Mouse (Mus musculus) T-helper 17 cell (primary cell): ENCODE data around the gene Plpp6.

Experiments used
- in situ Hi-C, 2 experiments: fragments of 300-600 bp; cut with MboI, MseI; formaldehyde crosslinking; loops; 1 replicate in 1 of 2; 2 replicates in 1 of 2; pipeline ENCODE4 v1.15.1; 2025; ENCODE audit warnings: high pct_unique_total_duplicates in 2 of 2

The Plpp6 gene

DNA sequence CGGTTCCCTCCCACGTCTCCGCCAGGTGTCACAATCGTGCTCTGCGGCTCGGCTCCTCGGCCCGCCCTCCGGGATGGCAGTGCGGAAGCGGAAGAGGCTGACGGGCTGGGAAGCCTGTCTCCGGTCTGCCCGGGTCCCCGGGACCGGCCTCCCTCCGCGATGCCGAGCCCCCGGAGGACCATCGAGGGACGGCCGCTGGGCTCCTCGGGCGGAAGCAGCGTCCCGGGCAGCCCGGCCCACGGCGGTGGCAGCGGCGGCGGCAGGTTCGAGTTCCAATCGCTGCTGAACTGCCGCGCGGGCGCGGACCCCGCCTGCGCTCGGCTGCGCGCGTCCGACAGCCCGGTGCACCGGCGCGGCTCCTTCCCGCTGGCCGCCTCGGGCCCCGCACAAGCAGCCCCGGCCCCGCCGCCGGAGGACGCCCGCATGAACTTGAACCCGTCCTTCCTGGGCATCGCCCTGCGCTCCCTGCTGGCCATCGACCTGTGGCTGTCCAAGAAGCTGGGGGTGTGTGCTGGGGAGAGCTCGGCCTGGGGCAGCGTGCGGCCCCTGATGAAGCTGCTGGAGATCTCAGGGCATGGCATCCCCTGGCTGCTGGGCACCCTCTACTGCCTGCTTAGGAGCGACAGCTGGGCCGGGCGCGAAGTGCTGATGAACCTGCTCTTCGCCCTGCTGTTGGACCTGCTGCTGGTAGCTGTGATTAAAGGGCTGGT lies at the start of gene Plpp6:
Gene Plpp6 (plus strand): TSS at position 112 of the 710 bp plus-strand sequence.
- in situ Hi-C loops: no loop called here

DNA sequence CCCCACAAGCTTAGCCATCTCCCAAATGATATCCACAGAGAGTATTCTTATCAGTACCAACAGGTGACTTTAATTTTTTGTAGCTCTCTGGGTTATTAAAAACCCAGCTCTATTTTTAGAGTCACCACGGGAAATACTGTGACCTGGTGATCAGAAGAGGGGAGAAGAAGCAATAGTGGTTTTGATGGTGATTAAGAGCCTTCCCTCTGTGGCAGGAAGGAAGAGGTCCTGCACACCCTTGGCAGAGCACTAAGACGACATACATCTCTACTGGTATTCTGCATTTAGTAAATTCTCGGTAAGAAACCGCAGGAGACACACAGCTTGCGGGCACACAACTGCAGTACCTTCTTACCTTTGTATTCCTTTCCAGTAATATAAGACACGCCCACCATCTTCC lies 49.2 kb upstream of the Plpp6 start:
- in situ Hi-C loops: loop anchor here in 1 of 2 experiments (10.0 kb wide), 1 partner anchor 850 kb away; no protein-coding TSS in a partner anchor

DNA sequence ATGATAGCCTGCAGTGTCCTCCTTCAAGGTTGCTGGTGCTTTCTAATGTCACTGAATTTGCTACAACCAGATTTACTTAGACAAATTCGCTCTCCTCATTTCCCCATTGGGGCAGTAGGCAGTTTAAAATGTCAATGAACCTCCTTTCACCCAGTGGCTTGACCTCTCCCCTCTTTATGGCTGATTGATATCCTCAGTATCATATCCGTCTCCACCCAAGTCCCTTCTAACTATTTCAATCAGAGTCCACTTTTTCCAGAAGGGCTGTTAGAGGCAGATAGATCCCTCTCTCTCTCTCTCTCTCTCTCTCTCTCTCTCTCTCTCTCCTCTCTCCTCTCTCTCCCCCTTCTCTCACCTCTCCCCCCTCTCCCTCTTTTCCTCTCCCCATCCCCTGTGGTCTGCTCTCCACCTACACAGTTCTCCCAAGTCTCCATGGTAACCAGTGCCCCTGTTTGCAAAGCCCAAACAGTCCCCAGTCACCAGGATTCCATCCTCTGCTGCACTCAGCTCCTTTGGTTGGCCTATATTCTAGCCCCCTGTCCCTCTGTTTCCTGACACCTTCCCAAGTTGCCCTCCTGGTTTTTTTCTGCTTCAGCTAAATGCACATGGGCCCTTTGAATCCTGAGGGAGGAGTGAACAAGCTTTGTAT lies 48.0 kb upstream of the Plpp6 start:
- in situ Hi-C loops: loop anchor here in 1 of 2 experiments (10.0 kb wide), 1 partner anchor 849 kb away; no protein-coding TSS in a partner anchor

DNA sequence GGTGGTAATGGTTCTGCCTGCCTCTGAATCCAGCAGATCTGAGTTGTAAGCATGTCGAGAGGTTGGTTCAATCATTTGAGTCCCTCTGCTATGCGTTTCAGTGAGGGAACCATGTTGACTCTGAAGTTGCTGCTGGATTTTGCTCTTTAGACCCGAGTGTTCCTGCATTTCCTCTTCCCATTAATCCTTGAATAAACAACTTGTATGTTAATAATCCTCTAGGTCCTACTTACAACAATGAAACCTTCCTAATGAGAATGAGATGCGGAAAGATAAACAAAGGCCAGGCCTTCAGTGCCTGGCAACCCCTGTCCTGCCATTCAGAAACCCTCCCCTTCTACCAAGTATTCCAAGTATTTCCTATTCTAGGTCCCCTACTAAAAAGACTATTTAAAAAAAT lies 47.3 kb upstream of the Plpp6 start:
- in situ Hi-C loops: loop anchor here in 1 of 2 experiments (10.0 kb wide), 1 partner anchor 848 kb away; no protein-coding TSS in a partner anchor

DNA sequence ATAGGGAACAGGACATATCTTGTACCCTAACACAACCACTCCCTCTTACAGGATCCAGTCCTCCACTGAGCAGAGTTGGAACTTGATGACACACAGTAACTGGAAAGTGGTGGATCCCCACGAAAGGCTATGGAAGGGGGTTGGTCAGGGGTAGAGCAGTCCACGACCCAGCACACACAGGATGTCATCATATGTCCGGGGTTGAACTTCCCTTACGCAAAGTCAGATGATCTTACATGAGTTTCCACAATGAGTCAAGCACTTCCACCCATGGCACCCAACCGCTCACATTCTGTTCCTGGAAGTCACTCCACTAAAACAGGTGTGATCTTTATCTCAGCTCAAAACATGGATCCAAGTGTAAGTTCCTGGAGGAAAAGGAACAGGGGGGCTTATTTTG lies 45.9 kb upstream of the Plpp6 start:
- in situ Hi-C loops: loop anchor here in 1 of 2 experiments (10.0 kb wide), 1 partner anchor 847 kb away; no protein-coding TSS in a partner anchor

DNA sequence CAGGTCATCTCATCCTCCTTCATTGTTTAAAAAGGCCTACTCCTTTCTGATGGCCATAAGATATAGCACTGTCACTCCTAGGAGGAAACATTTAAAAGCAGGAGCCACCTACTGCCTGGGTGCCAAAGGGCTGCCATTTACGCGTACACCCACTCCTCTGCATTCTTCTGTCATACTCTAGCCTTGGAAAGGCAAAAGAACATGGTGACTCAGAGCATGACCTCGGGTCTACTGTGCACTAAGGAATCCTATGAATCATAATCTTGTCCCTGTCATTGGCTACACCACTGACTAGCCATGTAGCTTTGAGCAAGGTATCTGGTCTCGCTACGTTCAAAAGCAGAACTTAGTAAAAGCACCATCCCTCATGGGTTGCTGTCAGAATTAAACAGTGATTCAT lies 37.4 kb upstream of the Plpp6 start:
- in situ Hi-C loops: no loop called here

DNA sequence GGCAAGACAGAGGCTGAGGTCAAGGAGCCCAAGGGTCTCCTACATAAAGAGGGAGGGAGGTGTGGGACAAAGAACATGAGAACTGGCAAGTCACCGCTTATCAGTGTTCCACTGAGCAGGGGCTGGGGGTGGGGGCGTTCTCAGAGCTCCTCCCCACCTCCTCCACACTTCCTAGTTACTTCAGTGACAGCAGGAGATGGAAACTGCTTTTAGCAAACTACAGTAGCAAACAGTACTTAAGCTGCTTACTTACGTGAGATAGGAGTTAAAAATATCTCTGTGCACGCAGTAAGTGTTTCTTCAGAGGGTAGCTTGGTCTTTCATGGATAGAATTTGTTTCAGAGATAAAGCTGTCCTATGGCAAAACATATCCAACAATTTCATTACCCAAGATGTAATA lies 36.4 kb upstream of the Plpp6 start:
- in situ Hi-C loops: no loop called here

DNA sequence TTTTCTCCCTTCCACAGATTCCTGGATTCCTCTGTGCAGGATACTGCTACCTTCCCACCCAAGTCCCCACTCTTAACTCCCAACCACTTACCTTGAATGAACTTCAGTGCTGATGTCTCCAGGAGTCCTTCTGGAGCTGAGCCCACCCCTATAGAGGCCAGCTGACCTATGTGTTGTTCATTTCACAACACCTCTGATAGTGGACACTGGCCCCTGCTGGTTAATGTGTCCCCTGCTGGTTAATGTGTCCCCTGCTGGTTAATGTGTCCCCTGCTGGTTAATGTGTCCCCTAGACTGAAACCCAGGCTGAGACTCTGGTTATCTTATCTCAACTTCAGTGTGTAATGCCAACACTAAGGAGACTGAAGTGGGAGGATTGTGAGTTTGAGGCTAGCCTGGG lies 34.7 kb upstream of the Plpp6 start:
- in situ Hi-C loops: no loop called here

DNA sequence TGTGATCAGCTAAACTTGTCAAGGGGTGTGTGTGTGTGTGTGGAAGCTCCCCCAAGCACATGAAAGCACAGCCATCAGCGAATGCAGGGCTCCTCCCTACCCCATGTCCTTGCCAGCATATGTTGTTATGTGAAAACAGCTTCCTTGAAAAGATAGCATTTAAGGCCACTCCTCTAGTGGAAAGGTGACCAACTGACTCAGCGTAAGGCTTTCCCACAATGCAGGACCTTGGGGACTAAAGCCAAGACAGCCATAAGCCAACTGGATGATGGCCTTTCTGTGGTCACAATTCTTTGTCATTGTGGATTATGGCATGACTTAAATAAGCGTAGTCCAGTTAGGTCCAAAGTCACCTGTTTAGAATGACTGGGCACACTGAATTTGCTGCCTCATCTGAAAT lies 28.9 kb upstream of the Plpp6 start:
- in situ Hi-C loops: no loop called here

DNA sequence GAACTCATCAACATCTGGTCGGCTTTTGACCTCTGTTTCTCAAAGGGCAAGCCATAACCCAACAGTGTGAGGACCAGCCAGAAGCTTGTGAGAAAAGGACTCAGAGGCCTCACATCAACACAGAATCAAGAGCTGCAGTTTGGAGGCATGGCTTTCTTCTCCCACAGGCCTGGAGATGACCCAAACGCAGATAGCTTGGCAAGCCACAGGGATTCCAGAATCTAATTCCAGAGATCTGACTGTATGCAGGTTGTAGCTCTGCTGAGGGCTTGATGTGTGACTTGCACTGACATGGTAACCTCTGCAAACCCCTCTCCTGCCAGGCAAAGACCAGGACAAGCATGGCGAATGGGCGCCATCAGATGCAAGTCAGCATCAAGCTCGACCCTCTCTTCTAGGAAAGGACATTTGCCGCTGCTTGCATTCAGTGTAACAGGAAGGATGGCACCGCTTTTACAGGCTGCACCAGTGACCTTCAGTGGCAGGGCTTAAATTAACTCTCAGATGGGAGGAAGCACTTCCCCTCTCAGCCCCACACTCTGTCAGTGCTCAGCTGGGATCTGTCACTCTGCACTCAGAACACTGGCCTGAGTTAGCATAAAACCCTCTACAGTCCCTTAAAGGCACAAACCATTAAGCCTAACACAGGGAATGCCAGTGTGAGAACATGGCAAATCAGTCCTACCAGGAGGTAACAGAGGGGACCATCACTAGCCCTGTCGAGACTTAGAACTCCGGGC lies 23.4 kb upstream of the Plpp6 start:
- in situ Hi-C loops: no loop called here

DNA sequence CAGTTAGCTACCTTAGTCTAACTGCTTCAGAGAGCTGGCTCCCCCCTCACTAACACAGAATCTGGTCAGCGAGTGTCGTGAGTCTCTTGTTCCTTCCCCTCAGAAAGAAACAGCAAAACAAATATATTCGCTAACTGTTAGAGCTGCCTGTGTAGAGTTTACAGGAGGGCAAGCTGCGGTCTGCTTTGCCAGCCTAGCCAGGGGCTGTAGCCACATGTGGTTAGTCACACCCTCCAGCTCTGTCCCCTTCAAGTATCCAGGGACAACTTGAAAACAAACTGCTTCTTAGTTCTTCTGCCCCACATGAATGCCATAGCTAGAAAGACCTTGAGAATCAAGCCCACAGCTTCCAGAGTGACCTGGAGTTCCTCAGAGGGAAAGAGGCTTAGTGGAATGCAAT lies 22.5 kb upstream of the Plpp6 start:
- in situ Hi-C loops: no loop called here

DNA sequence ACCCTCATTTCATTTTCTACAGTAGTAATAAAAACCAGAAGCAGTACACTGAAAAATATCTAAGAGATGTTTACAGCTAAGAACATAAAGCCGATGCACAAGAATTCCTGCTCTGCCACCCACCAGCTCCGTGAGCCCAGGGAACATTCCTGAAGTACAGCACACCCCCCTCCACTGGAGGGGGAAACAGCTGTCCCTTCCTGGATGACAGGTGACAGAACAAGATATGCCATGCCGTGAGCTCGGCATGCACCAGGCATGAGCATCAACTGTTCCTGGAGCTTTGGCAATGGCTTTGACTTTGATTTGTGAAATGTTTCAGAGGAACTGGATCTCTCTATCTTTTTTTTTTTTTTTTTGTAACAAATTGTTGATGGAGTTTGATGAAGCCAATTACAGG lies 17.0 kb upstream of the Plpp6 start:
- in situ Hi-C loops: no loop called here

DNA sequence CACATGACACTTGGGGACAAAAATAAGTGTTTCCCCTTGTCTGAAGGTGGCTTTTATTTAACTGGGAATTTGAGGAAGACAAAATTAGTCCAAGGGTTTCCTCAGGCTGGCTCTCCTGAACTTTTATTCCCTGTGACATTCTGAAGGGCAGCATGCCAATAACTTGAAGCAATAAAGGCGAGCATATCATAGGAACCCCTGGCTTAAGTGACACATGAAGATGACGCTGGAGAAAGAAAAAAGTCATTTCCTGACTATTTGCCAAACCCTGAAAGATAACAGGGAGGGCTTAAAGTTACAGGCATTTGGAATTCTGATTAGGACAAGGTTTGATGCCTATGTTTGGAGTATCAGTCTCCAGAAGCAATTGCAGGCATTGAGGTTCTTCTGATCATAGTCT lies 16.4 kb upstream of the Plpp6 start:
- in situ Hi-C loops: no loop called here

DNA sequence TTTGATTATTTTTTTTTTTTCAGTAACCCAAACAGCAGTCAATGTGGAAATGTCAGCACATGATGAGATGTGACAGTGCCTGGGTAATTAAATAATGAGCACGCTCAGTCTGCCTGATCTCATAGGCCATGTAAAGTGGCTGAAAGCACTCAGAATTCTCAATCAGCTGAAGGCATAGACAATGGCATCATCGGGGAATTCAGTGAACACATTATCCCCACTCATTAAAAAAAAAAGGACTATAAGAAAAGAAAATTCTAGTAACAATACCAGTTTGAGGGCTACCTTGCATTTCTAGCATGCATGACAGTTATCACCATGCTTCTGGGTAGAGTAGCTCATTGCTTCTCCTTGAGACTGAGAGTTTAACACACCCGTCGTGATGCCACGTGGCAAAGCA lies 12.5 kb upstream of the Plpp6 start:
- in situ Hi-C loops: no loop called here

DNA sequence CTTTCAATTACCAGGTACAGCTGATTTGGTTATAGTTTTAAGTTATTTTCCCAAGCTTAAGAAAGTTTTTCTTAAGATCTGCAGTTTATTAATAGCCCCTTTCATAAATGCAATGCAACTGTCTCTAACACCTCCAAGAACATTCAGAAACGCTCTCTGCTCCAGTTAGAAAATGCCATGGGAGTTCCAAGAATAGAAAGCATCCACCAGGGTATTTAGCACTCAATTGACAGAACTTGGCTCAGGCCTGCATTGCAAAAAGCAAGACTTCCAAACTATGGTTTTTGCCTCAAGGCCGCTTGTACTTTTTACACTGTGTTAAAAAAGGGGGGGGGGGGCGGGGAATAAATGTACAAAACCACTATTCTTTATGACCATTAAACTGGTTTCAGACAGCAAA lies 640 bp upstream of the Plpp6 start:
- in situ Hi-C loops: no loop called here

DNA sequence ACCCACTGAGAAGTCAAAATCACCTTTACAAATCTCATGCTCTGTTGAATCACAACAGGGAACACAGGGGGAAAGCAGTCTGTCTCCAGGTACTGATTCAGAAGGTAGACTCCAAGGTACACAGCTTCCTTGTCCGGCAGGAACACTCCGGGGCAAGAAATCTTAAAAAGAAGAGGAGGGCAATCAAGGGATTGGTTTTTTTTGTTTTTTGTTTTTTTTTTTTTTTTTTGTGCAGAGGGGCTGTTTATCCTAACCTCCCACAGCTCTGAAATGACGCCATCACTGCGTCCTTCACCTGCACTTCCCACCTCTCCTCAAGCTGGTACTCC lies 276 bp upstream of the Plpp6 start:
- in situ Hi-C loops: no loop called here

DNA sequence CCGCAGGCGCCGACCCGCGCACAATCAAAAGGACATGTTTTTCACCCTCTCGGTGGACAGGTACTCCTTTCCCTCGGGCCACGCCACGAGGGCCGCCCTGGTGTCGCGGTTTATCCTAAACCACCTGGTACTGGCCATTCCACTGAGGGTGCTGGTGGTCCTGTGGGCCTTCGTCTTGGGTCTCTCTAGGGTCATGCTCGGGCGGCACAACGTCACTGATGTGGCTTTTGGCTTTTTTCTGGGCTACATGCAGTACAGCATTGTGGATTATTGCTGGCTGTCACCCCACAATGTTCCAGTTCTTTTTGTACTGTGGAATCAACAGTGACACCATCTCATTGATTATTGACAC lies 775 bp downstream of the Plpp6 start:
- in situ Hi-C loops: no loop called here

DNA sequence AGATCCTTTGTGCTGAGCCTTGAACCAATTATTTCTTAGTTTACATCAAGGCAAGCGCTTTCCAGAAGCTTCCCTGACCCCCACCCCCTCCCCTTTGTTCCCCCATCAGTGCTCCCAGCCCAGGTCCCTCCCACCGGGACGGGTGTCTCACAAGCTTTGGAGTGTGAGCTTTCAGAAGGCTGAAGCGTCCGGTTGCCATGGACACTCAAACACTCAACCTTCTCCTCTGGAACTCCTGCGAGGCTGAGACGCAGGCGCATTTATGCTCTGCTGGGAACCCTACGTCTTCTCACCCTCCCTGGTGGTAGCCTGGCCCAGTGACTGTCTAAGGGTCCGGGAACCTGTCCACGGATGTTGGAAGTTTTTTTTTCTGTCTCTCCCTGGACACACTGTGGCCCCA lies 3.9 kb downstream of the Plpp6 start, which contains the start of gene 4430402I18Rik:
Gene 4430402I18Rik (minus strand): TSS at position 149 of the 400 bp plus-strand sequence.
- in situ Hi-C loops: no loop called here

DNA sequence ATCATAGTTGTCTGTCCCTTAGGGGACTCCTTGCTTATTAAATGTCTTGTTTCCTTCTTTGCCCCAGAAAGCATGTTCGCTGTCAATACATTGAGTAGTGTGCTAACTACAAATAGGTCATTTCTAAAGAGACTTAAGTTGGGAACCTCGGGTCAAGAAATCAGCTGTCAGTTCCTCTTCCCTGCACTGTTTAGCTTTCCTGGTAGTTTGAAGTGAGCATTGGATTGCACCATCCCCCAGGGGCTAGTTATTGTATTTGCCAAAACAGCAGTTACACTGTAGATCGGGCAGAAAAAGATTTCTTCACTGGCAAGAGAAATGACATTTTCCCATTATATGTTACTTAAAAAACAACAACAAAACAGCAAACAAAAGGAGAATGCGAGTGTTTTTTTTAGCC lies 4.4 kb downstream of the Plpp6 start:
- in situ Hi-C loops: no loop called here

DNA sequence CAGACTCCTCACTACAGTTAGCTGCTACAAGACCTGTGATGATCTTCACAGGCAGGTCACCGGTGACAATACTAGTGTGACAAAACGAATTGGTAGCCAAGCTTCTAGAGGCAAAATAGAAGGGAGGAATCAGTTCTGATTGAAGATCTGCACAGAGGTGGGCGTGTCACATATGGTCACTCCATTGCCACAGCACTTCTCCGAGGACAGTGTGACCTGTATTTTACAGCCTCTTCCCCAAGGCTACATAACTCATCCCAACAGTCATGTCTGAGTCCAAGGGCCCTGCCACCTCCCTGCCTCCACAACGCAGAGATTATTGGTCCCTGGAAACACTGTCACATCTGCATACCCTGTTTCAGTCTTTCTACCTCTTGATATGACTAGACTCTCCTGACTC lies 5.5 kb downstream of the Plpp6 start:
- in situ Hi-C loops: no loop called here

DNA sequence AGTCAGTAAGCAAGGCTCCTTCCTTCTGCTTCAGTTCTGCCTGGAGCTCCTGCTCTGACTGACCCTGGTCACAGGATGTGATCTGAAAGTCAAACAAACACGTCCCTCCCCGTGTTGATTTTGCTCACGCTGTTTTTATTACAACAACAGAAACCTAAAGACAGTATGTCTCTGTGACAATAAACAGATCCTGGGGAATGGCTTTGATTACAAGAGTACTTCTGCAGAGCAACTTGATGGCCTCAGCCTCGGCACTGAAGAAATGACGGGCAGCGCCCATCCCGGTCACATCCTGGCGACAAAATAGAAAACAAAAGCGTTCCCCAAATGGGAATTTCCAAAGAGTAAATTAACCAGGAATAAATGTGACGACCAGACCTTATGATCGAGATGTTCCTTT lies 6.5 kb downstream of the Plpp6 start:
- in situ Hi-C loops: no loop called here

DNA sequence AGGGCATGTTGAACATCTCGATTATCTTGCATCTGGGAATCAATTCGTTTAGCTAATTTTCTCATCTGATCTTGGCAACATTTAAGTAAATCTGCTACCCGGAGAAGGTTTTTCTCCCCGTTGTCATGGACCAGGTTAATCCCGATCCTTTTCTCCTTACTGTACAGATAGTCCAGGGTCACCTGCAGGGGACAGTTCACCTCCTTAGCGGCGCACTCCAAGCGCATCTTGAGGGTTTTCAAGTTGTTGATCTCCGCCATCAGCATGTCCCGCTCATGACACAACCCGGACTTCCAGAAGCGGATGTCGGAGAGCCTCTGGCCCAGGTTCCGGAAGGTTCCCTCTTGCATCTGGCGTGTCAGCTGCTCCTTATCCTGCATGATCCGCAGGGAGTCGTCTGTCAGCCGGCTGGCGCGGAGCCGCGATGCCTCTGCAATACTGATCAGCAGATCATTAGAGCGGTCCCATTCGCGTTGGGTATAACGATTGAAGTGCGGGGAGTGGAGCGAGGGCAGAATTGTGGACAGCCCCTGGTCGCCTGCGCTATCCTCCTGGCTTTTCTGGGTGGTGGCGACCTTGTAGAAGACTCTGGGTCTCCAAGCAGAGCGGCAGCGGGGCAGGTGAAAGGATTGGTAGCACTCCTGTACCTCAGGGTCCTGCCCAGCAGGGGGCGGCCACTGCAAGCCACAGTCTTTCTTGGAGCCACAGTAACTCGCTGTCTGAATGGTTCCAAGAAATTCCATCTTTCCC lies 11.3 kb downstream of the Plpp6 start:
- in situ Hi-C loops: loop anchor here in 1 of 2 experiments (5.0 kb wide), 1 partner anchor 62 kb away; no protein-coding TSS in a partner anchor
